In the genomic region with DNA sequence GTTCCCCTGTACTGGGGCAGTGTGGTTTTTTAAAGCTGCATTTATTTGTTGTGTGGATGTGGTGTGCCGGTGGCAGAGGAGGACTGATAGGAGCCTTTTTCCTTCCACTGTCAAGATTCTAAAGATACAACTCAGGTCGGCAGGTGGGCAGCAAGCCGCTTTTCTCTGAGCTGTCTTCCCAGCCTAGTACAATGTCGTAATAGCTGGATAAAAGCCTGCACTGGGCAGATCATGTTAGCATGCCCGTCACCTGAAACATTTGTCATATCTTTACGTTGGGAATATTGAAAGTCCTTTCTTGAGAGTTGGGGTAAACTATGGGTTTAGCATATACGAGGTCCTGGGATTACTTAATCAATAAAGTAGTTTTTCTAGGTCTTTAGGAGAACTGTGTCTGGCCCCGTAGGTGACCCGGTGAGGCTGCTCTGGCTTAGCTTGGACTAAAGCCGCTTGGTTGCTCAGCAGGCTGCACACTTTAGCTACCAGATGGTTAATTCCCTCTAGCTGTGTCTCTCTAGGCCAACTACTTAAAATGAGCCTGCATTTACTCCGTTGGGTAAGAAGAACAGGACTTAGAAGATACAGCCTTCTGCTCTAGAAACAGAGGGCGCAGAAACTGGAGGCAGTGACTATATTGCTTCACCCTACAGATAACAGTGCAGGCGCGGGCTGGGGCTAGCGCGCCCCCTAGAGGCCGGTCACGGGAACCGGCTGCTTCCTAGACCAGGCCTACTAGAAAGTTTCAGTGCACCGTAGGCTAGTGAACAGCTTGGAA, we compare ENCODE assay signal across 7 mouse cellular contexts. TPM values are rescaled to one million over a fixed set of nuclear protein-coding genes. Genes with fewer than 3 reads are reported as not detected.
A peak's percentile ranks its signal among the peaks of the same experiment; 100 is the strongest.
DNase-seq lines count a peak whose midpoint lies in the region; ATAC-seq lines count a peak whose summit lies in the region.

No protein-coding gene starts in this region.

- no peaks in the 10 kb centered on the region for H3K27me3 ChIP-seq in midbrain, embryonic 14.5 days (ENCODE audit: control insufficient read depth, insufficient read depth, low read length)

- no peak overlapping the region for H3K9ac ChIP-seq in midbrain, embryonic 14.5 days (replicated peaks; ENCODE audit: low read length)

- no peaks in the 10 kb centered on the region for H3K36me3 ChIP-seq in midbrain, embryonic 14.5 days (ENCODE audit: control insufficient read depth, insufficient read depth, low read length)

- H3K4me3 ChIP-seq in midbrain, embryonic 14.5 days (replicated peaks; ENCODE audit: low read depth, low read length), result no peak overlapping the region

- no peaks in the 10 kb centered on the region for H3K4me1 ChIP-seq in midbrain, embryonic 14.5 days (ENCODE audit: control insufficient read depth, insufficient read depth, low read length)

- 40% methylated on average over 20 of the region's 20 CpGs for WGBS in midbrain, embryonic 14.5 days

- H3K4me2 ChIP-seq in midbrain, embryonic 14.5 days (ENCODE audit: low read length), result no peak overlapping the region

- no peak overlapping the region for H3K27ac ChIP-seq in midbrain, embryonic 14.5 days (replicated peaks; ENCODE audit: low read depth, low read length)

- ATAC-seq in activated CD4-positive, CD25-positive, alpha-beta regulatory T cell, adult 4 months, result peak; percentile 75
- no peak; the same call in 1 of the 2 replicates for ATAC-seq in midbrain, embryonic 14.5 days (ENCODE audit: low FRiP score, low TSS enrichment)

- DNase-seq in cerebellum, postnatal 14 days, result peak; percentile 84 to 85
- peak; percentile 70 to 78 for DNase-seq in frontal cortex, postnatal 36 days (ENCODE audit: low spot score in 2 of 2)
- peak; percentile 10 for DNase-seq in hindlimb bud, embryonic 11.5 days (ENCODE audit: extremely low spot score, low read depth, low spot score)
- peak; percentile 72 to 82 for DNase-seq in left cerebral cortex, postnatal 25 days (ENCODE audit: low spot score in 2 of 2)
- DNase-seq in midbrain, embryonic 14.5 days, result peak; percentile 80
- peak; percentile 52 to 66 for DNase-seq in spleen, adult 18-20 months

- H3K9me3 ChIP-seq in midbrain, embryonic 14.5 days (ENCODE audit: control insufficient read depth, low read length), result no peaks in the 10 kb centered on the region

- intact Hi-C loops in left cerebral cortex, postnatal 25 days (cut with DNase I), result loop anchor here (2.0 to 5.0 kb wide), 2 partner anchors 151 to 166 kb away; no protein-coding TSS in a partner anchor

RNA-seq across cellular contexts. Expression of a gene that starts 58.2 kb away (rescaled TPM):
- 10 to 100 TPM; 40.5 to 42.7 TPM for polyA plus RNA-seq in activated CD4-positive, CD25-positive, alpha-beta regulatory T cell, adult 4 months (2017; shearing (Covaris generic))
- total RNA-seq in left cerebral cortex, postnatal 25 days (2021), result 10 to 100 TPM; 75.3 to 76.8 TPM
- 63.0 and 97.9 TPM in 2 replicates for polyA plus RNA-seq in midbrain, embryonic 14.5 days (2014; fragmentation: Nextera tagmentation; extraction: Ambion mirVana)

RNA-seq across cellular contexts. Expression of a gene that starts 58.8 kb away (rescaled TPM):
- polyA plus RNA-seq in activated CD4-positive, CD25-positive, alpha-beta regulatory T cell, adult 4 months (2017; shearing (Covaris generic)), result 1 to 10 TPM; 7.1 to 8.5 TPM
- 10 to 100 TPM; 46.1 to 48.7 TPM for total RNA-seq in left cerebral cortex, postnatal 25 days (2021)
- polyA plus RNA-seq in midbrain, embryonic 14.5 days (2014; fragmentation: Nextera tagmentation; extraction: Ambion mirVana), result 51.3 and 54.8 TPM in 2 replicates

Comparison
In these comparisons a context has a peak if more than half of its experiments do, and no peak if none do; other contexts are left out.
1. DNase-seq: peak in every context shown above with its lines; median percentile 84 in cerebellum, postnatal 14 days; 80 in midbrain, embryonic 14.5 days; 77 in left cerebral cortex, postnatal 25 days; 74 in frontal cortex, postnatal 36 days; 59 in spleen, adult 18-20 months; 10 in hindlimb bud, embryonic 11.5 days.